9 mouse cellular contexts compared by ENCODE assay signal in genomic region chr11:6881614-6882013, GRCm38 (mm10). TPM values are rescaled to one million over a fixed set of nuclear protein-coding genes. Genes with fewer than 3 reads are reported as not detected.
DNase-seq lines count a peak whose midpoint lies in the region; ATAC-seq lines count a peak whose summit lies in the region.
"Had no signal": no experiment of that assay in that cellular context is flagged by ENCODE, and none has a peak within 500 bp of the region (broad histone marks: within the 10 kb centered on the region; RNA-seq: fewer than 3 reads in every experiment).

No protein-coding gene starts in this region.

- no peak overlapping the region for H3K27ac ChIP-seq in kidney, embryonic 16.5 days (ENCODE audit: low read length)
- H3K27ac ChIP-seq in neural tube, embryonic 15.5 days (replicated peaks), result no peak overlapping the region
- H3K27ac ChIP-seq: hindbrain, embryonic 15.5 days had no signal

- no peaks in the 10 kb centered on the region for H3K9me3 ChIP-seq in kidney, embryonic 16.5 days (ENCODE audit: low read length)
- no peaks in the 10 kb centered on the region for H3K9me3 ChIP-seq in neural tube, embryonic 15.5 days (replicated peaks)
- H3K9me3 ChIP-seq: hindbrain, embryonic 15.5 days had no signal

- DNase-seq in kidney, adult 18-20 months, result peak; percentile 43
- peak; percentile 67 for DNase-seq in NIH3T3 (ENCODE audit: low read depth)
- DNase-seq in cerebellum, adult 9-11 months, result peak; percentile 56
- peak; percentile 50 for DNase-seq in retina, postnatal 1 day
- no peak for DNase-seq in layer of hippocampus, adult 11-12 months (ENCODE audit: low spot score)
- DNase-seq in heart, postnatal 25 days (ENCODE audit: low spot score), result no peak

- intact Hi-C loops in heart, postnatal 25 days (cut with DNase I), result no loop called here

- no peak overlapping the region for H3K4me2 ChIP-seq in kidney, embryonic 16.5 days (replicated peaks; ENCODE audit: low read depth, low read length)
- H3K4me2 ChIP-seq in neural tube, embryonic 15.5 days, result no peak overlapping the region
- H3K4me2 ChIP-seq: hindbrain, embryonic 15.5 days had no signal

- H3K4me1 ChIP-seq in kidney, embryonic 16.5 days (ENCODE audit: insufficient read depth, low read length), result no peaks in the 10 kb centered on the region
- no peaks in the 10 kb centered on the region for H3K4me1 ChIP-seq in neural tube, embryonic 15.5 days
- H3K4me1 ChIP-seq: hindbrain, embryonic 15.5 days had no signal

- H3K9ac ChIP-seq in kidney, embryonic 16.5 days (replicated peaks; ENCODE audit: low read length), result no peak overlapping the region
- no peak overlapping the region for H3K9ac ChIP-seq in neural tube, embryonic 15.5 days (replicated peaks)
- H3K9ac ChIP-seq: hindbrain, embryonic 15.5 days had no signal

- H3K4me3 ChIP-seq in kidney, embryonic 16.5 days (ENCODE audit: low read length), result no peak overlapping the region
- H3K4me3 ChIP-seq in neural tube, embryonic 15.5 days (replicated peaks), result no peak overlapping the region
- H3K4me3 ChIP-seq: hindbrain, embryonic 15.5 days had no signal

- 48% methylated on average over 5 of the region's 5 CpGs for WGBS in kidney, embryonic 16.5 days
- WGBS in neural tube, embryonic 15.5 days, result 47% methylated on average over 5 of the region's 5 CpGs

- no peaks in the 10 kb centered on the region for H3K36me3 ChIP-seq in kidney, embryonic 16.5 days (ENCODE audit: insufficient read depth, low read length)
- H3K36me3 ChIP-seq in neural tube, embryonic 15.5 days, result no peaks in the 10 kb centered on the region
- H3K36me3 ChIP-seq: hindbrain, embryonic 15.5 days had no signal

- no peak for ATAC-seq in kidney, embryonic 16.5 days (ENCODE audit: low FRiP score, low TSS enrichment)
- no peak for ATAC-seq in neural tube, embryonic 15.5 days (ENCODE audit: low FRiP score)

- H3K27me3 ChIP-seq in kidney, embryonic 16.5 days (ENCODE audit: insufficient read depth, low read length), result no peaks in the 10 kb centered on the region
- H3K27me3 ChIP-seq in neural tube, embryonic 15.5 days (replicated peaks), result no peaks in the 10 kb centered on the region
- H3K27me3 ChIP-seq: hindbrain, embryonic 15.5 days had no signal

RNA-seq across cellular contexts. Expression of gene Gm11983, which starts 44.2 kb away (rescaled TPM):
- polyA plus RNA-seq in kidney, embryonic 16.5 days (2015; fragmentation: Nextera tagmentation; extraction: Ambion mirVana), result not detected in 2 replicates
- 0.14 TPM in 1 of 2 replicates, not detected in the other for polyA plus RNA-seq in neural tube, embryonic 15.5 days (2015; fragmentation: Nextera tagmentation; extraction: Ambion mirVana)
- total RNA-seq in heart, postnatal 25 days (2021), result not detected
- polyA plus RNA-seq: hindbrain, embryonic 15.5 days had no signal

Comparison
In these comparisons a context has a peak if more than half of its experiments do, and no peak if none do; other contexts are left out.
1. DNase-seq: peak in kidney, adult 18-20 months (single experiment), NIH3T3 (single experiment), cerebellum, adult 9-11 months (single experiment) and retina, postnatal 1 day (single experiment); none in layer of hippocampus, adult 11-12 months (single experiment) and heart, postnatal 25 days (single experiment).